Mouse (Mus musculus) ovary, adult 18-20 months (tissue): ENCODE measurements at regions not wholly inside any gene's neighbourhood (a gene's known extent, or its start where the extent isn't known, plus 50 kb on each side); places are given as distances from the start of the nearest gene placed in this dataset.

Experiments used
- DNase-seq: peaks from one replicate; pipeline ENCODE4 v3.0.0; 2022; ENCODE audit warnings: low spot score, mixed read lengths

DNA sequence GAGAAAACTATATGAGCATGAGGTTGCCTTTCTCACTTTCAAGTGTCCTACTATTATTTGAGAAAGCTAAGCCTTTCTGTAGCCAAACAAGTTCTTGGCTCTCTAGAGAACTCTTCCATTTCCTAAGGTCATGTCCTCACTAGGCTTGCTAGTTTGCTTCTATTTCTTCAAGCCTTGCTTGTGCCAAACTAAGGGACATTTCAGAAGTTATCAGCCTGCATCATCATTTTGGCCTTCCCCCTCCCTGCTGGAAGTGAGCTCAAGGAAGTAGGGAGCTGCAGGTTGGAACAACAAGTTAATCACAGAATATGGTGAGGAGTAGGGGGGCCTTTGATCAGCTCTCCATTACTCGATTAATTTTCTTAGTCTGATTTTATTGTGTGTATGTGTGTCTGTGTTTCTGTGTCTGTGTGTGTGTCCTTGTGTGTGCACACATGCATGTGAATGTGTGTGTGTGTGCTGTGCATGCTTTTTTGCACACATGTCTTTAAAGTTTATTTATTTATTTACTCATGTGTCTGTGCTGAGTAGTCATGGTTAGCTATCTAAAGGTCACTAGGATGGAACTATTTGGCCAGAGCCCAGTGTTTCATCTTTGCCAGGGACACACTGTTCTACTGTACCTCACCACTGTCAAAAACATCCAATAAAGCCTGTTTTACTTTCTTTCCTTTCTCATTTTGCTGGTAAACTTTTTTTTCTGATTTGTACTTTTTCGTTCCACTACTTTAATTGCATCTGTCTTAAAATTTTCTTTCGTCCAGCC lies 371.4 kb upstream of the Eda2r start:
- no peak for DNase-seq

- DNase-seq, result peak; percentile 6
Observed at GRCm38 (mm10) chrX:97744356-97744755, 367.3 kb upstream of the Eda2r start.

DNA sequence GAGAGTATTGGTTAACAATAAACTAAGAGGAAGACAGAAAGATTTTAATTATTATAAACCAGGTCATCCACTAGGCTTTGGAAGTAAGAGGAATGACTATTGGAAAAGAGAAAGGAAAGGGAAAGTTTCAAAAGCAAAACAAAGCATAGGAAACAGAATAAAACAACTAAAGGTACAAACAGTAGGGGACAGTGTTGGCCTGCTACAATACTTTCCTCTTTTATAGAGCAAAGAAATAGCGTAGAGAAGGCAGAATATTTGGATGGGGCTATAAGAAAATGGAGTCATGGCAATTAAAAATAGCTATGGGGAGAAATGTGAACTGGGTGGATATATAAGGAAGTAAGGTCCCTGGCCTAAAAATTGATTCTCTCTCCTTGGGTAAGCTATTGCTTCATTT lies 347.5 kb upstream of the Eda2r start:
- DNase-seq, result no peak

GRCm38 (mm10) chrX:97707851-97708250 lies 330.8 kb upstream of the Eda2r start:
- no peak for DNase-seq

DNA sequence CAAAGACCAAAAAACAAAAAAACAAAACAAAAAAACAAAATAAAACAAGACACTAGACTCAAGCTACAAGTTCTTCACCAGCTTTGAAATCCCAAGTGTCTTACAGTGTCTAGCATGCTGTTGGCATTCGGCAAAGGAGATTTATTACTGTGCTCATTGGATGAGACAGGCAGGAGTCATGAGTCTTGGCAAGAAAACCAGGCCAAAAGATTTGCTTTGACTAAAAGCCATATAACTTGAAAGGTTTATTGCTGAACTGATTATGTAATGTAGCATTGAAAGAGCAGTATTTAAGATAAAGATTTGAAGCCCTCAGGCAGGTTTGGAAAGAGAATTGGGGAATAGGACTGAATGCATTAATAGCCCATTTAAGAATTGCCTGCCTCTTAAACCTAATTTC lies 281.7 kb upstream of the Eda2r start:
- DNase-seq, result no peak

DNA sequence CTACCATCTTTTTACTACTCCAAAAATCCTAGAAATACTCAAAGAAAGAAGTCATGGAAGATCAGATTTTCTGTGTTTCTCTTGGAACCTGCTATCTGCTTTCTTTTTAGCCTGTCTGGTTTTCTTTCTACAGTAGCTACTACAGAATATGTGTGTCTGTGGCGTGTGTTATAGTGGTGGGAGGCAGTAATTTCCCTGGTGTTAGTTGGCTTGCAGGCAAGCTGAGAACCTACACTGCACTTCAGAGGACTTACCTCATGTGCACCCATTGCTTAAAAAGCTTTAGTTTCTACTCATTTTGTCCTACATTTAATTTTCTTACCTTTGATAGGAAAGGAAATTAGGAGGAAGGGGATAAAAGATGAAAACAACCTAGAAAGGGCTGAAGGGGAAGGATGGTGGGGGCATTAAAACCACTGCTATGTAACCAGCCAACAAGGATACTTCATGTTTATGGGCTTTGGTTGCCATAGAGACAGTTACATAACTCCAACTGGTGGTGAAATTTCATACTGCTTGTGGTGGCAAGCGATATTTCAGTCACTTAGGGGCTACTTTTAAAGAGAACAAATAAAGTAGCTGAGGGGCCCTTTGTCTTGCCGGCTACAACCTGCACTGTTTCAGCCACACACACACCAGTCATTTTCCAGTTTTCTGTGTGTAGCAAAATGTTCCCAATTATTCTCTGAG lies 274.7 kb upstream of the Eda2r start:
- DNase-seq, result no peak
